Mouse (Mus musculus): ENCODE results near the gene Bicc1. TPM values are rescaled to one million over a fixed set of nuclear protein-coding genes. Genes with fewer than 3 reads are reported as not detected.

Gene Bicc1
- total RNA-seq, 1 experiment from 2014 or later, result not detected

GRCm38 (mm10) chr10:71169171-71169570 lies 9.7 kb upstream of the Bicc1 start:
- ATAC-seq (replicated peaks; ENCODE audit: low read depth, poor library complexity, severe bottlenecking), result no peak

- no peak for ATAC-seq (replicated peaks; ENCODE audit: low read depth, poor library complexity, severe bottlenecking)
Observed at GRCm38 (mm10) chr10:71160449-71160848, 949 bp upstream of the Bicc1 start.

GRCm38 (mm10) chr10:71158940-71159675 lies 392 bp downstream of the Bicc1 start:
- ATAC-seq (replicated peaks; ENCODE audit: low read depth, poor library complexity, severe bottlenecking), result no peak

GRCm38 (mm10) chr10:71156569-71156968 lies 2.9 kb downstream of the Bicc1 start:
- ATAC-seq (replicated peaks; ENCODE audit: low read depth, poor library complexity, severe bottlenecking), result no peak

GRCm38 (mm10) chr10:71153610-71154009 lies 5.9 kb downstream of the Bicc1 start:
- no peak for ATAC-seq (replicated peaks; ENCODE audit: low read depth, poor library complexity, severe bottlenecking)

- ATAC-seq (replicated peaks; ENCODE audit: low read depth, poor library complexity, severe bottlenecking), result no peak
Observed at GRCm38 (mm10) chr10:71153138-71153537, 6.4 kb downstream of the Bicc1 start.

GRCm38 (mm10) chr10:71150486-71150885 lies 9.0 kb downstream of the Bicc1 start:
- ATAC-seq (replicated peaks; ENCODE audit: low read depth, poor library complexity, severe bottlenecking), result no peak

- no peak for ATAC-seq (replicated peaks; ENCODE audit: low read depth, poor library complexity, severe bottlenecking)
Observed at GRCm38 (mm10) chr10:71148951-71149603, 10.4 kb downstream of the Bicc1 start.

- ATAC-seq (replicated peaks; ENCODE audit: low read depth, poor library complexity, severe bottlenecking), result no peak
Observed at GRCm38 (mm10) chr10:71148226-71148625, 11.3 kb downstream of the Bicc1 start.

GRCm38 (mm10) chr10:71146681-71147615 lies 12.6 kb downstream of the Bicc1 start:
- no peak for ATAC-seq (replicated peaks; ENCODE audit: low read depth, poor library complexity, severe bottlenecking)

GRCm38 (mm10) chr10:71145801-71146200 lies 13.7 kb downstream of the Bicc1 start:
- no peak for ATAC-seq (replicated peaks; ENCODE audit: low read depth, poor library complexity, severe bottlenecking)

GRCm38 (mm10) chr10:71144191-71144590 lies 15.3 kb downstream of the Bicc1 start:
- ATAC-seq (replicated peaks; ENCODE audit: low read depth, poor library complexity, severe bottlenecking), result no peak

- ATAC-seq (replicated peaks; ENCODE audit: low read depth, poor library complexity, severe bottlenecking), result no peak
Observed at GRCm38 (mm10) chr10:71142568-71142967, 16.9 kb downstream of the Bicc1 start.

GRCm38 (mm10) chr10:71140281-71140845 lies 19.1 kb downstream of the Bicc1 start:
- ATAC-seq (replicated peaks; ENCODE audit: low read depth, poor library complexity, severe bottlenecking), result no peak

- no peak for ATAC-seq (replicated peaks; ENCODE audit: low read depth, poor library complexity, severe bottlenecking)
Observed at GRCm38 (mm10) chr10:71138852-71139197, 20.7 kb downstream of the Bicc1 start.

- no peak for ATAC-seq (replicated peaks; ENCODE audit: low read depth, poor library complexity, severe bottlenecking)
Observed at GRCm38 (mm10) chr10:71138132-71138851, 21.2 kb downstream of the Bicc1 start.

GRCm38 (mm10) chr10:71137606-71138005 lies 21.9 kb downstream of the Bicc1 start:
- ATAC-seq (replicated peaks; ENCODE audit: low read depth, poor library complexity, severe bottlenecking), result no peak

GRCm38 (mm10) chr10:71131333-71131732 lies 28.2 kb downstream of the Bicc1 start:
- no peak for ATAC-seq (replicated peaks; ENCODE audit: low read depth, poor library complexity, severe bottlenecking)

- no peak for ATAC-seq (replicated peaks; ENCODE audit: low read depth, poor library complexity, severe bottlenecking)
Observed at GRCm38 (mm10) chr10:71130261-71130660, 29.2 kb downstream of the Bicc1 start.

GRCm38 (mm10) chr10:71127951-71128331 lies 31.6 kb downstream of the Bicc1 start:
- ATAC-seq (replicated peaks; ENCODE audit: low read depth, poor library complexity, severe bottlenecking), result no peak

All from common myeloid progenitor, adult 5-6 weeks (primary cell).